Mouse (Mus musculus): Measurements from ENCODE around the gene Tango6.

Tango6 gene

DNA sequence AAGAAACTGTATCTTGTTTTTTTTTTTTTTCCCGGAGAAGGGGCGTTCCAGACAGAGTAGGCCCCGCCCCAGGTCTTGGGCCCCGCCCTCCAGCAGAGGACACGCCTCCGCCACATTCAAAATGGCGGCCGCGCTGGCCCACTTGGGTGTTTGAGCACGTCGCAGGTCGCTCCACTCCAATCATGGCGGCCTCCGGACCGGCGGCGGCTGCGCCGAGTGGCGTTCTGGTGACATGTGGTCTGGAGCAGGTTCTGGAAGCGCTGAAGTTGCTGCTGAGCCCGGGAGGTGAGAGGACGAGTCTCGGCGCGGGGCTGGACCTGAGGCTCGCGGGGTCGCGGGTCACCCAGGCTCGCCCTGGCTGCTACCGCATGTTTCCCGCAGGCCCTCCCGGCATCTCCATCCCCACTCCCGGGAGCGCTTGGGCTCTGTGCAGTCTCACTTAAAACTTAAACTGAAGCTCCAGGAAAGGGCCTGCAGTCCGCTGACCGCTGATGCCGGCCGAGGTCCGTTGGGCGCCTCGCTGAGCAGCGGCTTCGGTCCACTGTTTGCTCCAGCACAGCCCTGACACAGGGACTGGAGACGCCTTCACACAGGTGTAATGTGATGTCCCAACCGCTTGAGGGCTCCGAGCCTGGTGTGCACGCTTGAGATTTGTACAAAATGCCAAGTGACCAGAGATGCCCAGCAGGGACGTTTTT is at the start of gene Tango6:
Gene Tango6 (plus strand): TSS at position 98 of the 698 bp plus-strand sequence.
- DNase-seq = peak; percentile 89

DNA sequence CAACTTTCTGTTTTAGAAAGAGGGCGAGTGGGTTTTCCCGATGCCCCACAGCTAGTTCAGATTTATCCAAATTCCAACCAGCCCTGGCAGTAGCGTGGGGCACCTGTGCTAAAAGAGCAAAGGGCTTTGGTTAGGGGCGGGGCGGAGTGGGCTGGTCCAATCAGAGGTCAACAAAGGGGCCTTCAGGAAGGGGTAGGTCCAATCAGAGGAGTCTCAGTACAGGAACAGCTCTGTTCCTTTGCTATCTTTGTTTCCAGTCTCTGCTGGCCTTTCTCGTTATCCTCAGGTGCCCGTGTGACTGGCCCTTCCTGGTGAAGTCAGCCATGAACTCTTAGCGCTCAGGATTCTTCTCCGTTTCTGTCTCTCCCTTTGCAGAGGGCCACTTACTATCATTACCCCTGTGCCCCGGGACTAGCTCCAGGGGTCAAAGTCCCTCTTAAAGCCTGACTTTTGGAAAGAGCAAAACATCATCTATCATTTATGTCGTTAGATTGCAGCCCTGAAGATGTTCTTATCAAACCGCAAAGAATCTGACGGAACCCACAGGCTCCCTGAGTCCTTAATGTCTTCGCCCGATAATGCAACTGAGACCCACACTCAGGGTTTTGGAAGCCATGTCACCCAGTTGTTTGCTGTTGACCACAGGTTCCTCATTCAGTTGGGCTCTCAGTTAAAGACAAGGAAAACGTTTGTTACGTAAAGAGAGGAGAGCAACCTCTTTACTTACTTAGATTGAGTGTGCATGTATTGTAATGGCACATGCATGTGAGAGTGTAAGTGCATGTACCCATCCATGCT is 49.3 kb upstream of the Tango6 start:
- DNase-seq = no peak

DNA sequence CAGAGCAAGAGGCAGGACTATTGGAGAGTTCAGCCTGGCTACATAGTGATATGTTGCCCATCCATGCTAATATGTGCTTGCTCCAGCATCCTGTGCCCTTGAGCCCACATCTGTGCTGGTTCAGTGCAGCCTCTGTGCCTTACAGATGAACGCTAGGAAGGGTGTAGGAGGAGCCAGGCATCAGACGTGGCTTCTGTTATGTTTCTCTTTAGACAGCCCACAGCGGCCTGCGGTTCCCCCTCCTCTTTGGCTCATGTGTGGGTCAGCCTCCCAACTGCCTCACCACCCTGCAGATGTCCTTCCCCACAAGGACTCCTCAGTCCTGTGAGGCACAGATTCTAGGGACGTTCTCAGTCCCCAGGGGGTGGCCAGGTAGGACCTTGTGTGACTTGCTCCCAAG is 47.6 kb upstream of the Tango6 start:
- DNase-seq = no peak

DNA sequence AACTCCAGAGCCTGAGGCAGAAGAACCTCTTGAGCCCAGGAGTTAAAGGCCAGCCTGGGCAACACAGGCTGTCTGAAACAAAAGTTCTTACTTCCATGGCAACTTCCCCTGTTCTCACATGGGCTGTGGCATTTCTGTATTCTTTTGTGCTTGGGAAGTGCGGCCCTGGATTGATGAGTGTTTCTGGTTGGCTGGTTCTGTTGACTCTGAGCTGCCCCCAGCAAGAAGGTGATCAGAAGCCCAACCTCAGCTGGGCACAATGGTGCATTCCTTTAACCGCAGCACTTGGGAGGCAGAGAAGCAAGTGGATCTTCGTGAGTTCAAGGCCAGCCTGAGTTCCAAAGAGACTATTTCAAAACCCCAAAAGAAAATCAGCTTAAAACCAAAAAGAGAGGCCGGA is 45.4 kb upstream of the Tango6 start:
- no peak for DNase-seq

DNA sequence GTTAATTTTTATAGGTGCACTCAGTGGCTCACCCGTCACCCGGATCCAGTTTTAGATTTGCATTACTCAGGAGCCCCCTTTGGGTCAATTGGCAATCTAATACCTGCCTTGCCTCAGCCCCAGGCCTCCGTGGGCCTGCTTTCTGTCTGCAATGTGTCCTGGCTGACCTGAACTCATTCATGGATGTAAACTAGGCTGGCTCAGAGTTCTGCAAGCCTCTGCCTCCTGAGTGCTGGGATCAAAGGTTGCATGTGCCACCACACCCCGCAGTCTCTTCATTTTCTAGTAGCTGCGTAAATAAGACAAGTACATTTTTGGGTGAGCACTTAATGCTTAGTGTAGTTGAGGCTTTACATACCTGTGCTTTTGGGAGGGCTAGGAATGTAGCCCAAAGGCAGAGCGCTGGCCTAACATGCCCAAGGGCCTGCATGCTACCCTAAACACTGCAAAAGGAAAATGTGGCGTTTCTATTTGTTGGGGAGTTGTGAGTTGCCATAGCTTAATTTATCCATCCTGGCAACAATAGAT is 44.0 kb upstream of the Tango6 start:
- no peak for DNase-seq

DNA sequence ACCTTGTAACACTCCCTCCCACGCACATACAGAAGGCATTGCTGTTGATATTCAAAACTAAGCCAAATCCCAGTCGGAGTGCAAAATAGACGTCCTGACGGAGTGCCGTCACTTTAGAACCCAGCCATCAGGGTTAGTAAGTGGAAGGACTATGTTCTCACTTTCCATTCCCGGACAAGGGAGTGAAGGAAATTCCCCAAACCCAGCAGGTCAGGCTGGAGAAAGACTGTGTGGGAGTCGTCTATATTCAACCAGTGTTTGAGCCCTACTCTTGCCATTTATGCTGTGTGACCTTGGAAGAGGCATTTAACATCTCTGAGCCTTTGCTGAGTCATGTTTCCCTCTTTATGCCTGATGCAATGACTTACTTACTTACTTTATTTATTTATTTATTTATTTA is 42.7 kb upstream of the Tango6 start:
- DNase-seq = no peak

DNA sequence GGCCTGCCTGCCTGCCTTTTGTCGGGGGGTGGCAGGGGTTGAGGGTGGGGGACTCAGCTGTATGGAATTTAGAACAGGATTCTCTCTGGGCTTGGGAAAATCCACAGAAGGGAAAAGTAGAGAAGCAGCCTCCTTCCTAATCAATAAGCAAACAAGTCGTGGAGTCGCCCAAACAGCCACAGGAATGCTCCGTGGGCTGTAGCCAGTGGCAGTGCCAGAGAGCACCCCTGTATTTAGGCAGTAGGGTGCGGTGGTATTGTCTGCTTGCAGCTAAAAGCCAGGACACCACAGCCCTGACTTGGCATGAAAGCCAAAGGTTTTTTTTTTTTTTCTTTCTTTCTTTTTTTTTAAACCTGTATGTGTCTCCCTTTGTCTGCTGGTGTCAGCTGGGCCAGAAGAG is 41.9 kb upstream of the Tango6 start:
- no peak for DNase-seq

DNA sequence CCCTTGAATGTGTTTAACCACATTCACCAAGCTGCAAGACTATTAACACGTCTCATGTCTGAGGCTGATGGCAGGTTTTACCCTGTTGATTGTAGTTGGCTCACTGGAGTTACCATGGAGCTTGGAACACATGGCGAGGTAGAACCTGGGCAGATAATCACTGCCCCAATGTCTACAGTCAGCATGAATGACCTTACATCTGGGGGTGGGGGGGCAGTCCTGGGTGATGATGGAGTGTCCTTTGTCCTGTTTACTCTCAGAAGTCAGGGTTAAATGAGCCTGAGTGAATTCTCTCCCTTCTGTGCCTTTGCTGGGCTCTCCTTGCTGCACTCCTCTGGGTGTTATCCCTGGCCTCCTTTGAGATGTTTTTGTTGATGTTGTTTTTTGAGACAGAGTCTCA is 40.7 kb upstream of the Tango6 start:
- DNase-seq = no peak

DNA sequence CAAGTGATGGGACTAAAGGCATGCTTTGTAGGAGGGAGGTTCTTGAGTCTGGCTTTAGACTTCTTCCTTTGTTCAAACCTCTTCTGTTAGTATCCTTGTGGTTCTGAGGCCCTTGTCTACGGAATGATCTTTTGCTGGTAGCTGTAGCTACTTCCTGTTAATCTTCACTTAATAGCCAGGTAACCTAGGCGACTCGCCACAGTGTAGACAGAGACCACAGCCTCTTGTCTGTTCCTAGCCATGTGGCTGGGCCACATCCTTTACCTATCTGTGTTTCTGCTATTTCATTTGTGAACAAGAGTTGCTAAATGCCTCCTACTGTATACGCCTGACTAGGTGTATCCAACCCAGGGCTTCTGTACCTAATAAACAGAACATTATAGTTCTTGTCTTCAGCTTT is 39.8 kb upstream of the Tango6 start:
- no peak for DNase-seq

DNA sequence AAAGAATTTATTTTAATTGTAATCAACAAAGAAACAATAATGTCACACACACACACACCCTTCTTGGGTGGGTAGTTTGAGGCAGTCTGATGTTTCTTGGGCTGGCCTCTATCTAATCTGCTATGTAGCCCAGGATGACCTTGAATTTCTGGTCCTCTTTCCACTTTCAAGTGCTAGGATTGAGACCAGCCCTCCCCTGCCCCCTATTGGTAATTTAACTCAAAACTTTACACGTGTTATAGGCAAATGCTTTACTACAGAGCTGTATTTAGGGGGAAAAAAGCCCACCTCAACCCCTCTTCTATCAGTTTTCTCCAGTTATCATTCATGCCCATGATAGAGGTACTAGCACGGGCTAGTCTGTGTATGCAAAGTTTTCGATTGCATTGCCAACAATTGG is 37.9 kb upstream of the Tango6 start:
- no peak for DNase-seq

DNA sequence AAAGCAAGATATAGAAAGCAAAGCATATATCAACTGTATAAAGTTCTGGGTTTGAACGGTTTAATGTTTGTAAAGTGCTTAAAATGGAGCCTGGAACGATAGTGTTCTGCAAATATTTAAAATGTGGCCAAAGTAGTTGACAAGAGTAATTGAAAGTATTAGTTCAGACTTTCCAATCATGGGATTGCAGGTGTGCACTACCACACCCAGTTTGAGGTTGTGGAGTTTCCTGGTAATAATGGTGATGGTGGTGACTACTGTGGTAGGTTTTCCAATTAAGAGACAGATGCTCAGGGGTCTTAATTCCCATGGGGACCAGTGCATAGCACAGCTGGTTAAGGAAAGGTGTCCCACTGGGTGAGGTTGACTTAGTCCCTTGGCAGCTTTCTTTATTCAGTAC is 36.7 kb upstream of the Tango6 start:
- DNase-seq = no peak

DNA sequence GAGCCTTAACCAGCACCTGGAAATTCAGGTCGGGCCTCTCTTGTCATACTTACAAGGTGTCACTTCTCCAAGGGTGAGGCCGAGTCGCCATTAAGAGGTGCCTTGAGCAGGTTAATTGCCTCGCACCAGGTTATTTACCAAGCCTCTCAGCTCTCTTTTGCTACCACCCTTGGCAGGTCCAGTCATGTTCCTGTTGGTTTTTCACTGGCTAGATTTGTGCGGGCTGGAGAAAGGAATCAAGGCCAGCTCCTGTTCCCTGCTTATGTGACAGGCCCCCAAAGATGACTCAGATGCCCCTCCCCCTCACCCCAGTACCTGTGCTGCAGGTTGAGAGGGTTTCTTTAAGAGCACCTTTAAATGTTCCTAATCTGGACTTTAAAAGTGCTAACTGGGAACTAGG is 36.1 kb upstream of the Tango6 start:
- no peak for DNase-seq

DNA sequence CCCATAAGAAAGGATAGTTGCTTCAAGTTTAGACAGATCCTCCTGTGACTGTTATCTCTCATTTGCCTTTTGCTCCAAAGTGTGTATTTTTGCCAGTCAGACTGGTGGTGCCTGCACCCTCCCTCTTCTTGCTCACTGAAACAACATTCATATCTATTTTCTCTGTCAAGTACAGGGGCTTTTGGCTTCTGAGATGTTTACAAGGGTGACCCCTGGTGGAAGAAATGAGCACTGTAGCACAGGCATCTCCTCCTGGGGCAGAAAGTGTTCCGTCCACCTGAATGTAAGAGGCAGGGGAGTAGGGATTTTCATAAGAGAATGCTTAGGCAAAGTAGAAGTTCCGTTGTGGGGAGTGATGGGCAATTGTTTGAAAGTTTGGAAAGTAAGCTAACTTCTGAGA is 35.5 kb upstream of the Tango6 start:
- DNase-seq = peak; percentile 44

DNA sequence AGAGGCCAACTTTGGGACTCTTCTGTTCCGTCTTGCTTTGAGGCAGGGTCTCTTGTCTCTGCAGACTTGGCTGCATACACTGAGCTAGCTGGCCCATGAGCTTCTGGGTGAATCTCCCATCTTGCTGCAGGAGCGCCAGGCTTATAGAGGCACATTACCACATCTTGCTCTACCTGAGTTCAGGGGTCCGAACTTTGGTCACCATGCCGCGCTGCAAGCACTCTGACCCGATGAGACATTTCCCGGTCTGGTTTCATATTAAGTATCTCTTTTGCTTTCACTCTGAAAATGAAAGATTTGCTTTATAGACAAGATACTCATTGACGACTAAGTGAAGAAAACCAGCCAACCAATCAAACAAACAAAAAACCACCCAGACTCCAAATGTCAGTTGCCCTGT is 34.4 kb upstream of the Tango6 start:
- DNase-seq = no peak

DNA sequence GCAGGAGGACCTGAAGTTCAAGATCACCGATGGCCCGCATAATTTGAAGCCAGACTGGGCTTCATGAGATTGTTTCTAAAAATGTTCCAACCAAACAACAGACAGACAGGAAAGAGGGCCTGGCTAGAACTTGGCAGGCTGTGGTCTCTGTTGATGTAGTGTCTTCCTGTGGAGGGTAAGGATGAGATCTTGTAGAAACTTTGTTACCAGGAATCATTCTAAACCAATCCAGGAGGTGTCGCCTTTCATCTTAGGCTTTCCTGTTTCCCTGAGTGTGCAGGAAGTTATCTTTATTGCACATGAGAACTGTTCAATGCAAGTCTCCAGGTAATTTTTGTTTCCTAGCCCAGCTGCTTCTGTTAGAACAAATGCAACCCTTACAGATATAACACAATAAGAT is 30.9 kb upstream of the Tango6 start:
- DNase-seq = no peak

DNA sequence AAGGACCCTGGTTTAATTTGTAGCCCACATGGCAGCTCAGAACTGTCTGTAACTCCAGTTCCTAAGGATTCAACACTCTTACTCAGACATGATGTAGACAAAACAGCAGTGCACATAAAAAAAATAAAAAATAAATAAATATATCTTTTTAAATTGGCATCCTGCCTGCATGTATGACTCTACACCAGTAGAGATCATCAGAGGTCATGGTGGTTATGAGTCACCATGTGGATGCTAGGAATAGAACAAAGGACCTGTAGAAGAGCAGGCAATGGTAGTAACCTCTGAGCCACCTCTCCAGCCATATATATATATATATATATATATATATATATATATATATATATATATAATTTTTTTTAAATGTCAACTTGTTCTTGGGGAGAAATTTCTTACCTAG is 26.8 kb upstream of the Tango6 start:
- no peak for DNase-seq

DNA sequence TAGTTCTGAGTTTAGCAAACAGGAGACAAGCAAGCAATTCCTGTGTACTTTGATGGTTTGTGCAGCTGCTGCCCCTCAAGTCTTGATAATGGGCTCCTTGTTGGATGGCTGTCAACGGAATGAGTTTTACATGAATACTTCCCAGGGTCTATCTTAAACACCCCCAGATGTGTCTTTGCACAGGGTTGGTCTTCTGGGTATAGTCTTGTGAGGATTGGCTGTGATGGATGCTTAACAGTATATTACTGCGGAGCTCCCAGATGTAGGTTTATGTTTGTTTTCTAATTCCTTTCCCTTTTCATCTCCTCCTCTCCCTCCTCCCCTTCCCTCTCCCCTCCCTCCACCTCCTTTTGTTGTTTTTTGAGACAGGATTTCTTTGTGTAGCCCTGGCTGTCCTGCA is 10.1 kb upstream of the Tango6 start:
- no peak for DNase-seq

DNA sequence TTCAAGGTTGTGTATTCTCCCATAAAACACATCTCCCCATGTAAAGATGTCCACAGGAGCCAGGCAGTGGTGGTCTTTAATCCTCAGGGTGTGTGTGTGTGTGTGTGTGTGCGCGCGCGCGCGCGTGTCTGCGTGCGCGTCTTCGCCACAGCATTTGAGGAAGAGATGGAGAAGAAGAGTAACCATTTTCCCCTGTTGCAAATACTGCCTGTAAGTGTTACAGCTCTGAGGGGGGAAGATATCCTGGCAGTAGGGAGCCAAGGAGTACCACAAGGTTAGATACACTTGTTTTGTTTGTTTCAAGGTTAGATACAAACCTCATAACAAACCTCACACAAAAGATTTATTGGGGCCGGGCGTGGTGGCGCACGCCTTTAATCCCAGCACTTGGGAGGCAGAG is 8.6 kb upstream of the Tango6 start:
- no peak for DNase-seq

DNA sequence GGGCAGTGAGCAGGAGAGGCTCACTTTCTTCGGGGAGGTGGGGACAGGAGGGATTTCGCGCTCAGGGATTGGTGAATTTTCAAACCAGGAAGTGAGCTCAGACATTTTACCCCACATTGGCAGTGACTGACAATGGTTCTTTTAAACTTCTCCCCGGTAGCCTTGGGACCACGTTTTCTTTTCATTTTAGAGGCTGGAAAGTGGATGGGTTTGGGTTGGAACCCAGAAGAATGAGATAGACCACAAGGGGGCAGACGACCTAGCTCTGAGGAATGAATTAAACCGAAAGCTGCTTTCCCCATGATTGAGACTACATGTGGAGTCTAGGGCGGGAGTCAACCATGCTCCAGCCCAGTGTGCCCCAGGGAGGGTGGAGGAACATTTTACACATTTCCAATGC is 8.0 kb upstream of the Tango6 start:
- no peak for DNase-seq

DNA sequence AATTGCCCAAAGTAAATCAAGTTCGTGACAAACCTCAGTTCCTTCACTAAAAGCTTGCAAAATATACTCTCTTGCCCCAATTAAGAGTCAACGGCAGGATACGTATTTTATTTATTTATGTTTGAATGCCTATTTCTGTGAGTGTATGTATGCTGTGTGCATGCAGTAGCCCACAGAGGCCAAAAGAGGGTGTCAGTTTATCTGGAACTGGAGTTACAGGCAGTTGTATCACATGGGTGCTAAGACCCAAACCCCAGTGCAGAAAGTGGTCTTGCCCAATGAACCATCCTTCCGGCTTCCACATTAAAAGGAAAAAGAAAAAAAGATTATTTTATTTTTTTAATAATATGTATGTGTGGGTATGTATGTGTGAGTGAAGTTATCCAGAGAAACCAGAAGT is 1.5 kb downstream of the Tango6 start:
- peak; percentile 17 for DNase-seq

DNA sequence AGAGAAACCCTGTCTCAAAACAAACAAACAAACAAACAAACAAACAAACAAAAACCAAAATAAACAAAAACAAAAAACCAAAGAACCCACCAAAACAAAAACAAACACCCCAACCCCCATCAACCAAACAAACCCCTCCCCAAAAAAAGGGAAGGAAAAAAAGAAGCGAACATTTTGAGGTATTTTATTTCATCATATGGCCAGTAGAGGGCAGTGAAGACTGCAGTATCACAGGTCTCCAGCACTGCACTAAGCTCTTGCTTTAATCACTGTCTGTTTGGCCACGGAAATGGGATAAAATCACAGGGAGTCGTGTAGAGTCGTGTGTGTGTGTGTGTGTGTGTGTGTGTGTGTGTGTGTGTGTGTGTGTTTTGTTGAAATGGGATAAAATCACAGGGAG is 4.6 kb downstream of the Tango6 start:
- peak; percentile 5 for DNase-seq

DNA sequence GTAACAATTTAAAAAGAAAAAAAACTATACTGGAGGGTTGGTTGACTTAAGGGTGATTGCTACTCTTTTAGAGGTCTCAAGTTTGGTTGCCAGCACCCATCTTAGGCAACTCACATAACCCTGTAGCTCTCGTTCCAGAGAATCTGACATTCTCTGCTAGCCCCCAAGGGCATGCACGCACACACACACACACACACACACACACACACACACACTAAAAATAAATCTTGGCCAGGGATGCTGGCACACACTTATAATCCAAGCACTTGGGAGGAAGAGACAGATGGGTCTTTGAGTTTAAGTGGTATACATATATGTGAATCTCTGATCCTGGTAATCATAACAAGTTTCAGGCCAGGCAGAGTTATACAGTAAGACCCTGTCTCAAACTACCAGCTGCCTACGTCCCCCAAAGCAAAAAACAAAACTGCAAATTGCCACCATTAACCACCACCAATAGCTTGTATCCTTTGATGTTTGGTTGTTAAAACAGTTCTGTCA is 14.9 kb downstream of the Tango6 start:
- DNase-seq = no peak

DNA sequence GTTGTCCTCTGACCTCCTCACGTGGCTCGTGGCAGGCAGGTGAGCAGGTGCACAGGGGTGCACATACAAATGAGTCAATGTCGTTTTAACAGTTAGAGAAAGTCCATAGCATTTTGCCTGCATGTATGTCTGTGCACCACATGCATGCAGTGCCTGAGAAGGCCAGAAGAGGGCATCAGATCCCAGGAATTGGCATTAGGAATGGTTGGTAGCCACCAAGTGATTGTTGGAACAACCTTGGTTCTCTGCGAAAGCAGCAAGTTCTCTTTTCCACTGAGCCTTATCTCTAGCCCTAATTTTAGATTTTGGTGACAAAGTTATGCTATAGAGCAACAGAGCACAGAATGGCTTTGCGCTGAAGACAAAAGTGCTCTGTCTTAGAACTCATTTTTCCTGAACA is 16.7 kb downstream of the Tango6 start:
- peak; percentile 12 for DNase-seq

DNA sequence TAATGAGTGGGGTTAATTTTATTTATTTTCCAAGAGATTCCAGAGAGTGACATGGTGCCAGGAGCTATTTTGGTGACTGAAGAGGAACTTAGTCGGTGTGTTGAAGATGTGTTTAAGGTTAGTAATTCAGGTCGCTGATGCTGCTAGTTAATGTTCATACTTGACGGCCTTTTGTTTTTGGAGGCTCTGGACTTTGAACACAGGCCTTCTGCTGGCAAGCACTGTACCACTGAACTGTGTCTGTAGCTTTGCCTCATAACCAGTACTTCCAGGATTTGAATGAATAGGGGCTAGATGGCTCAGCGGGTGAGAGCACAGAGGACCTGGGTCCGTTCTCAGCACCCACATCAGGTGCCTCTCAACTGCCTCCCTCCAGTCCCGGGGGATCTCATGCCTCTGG is 17.3 kb downstream of the Tango6 start:
- no peak for DNase-seq
